Mouse (Mus musculus): ENCODE measurements at regions not wholly inside any gene's neighbourhood (a gene's known extent, or its start where the extent isn't known, plus 50 kb on each side); places are given as distances from the start of the nearest gene placed in this dataset.

DNA sequence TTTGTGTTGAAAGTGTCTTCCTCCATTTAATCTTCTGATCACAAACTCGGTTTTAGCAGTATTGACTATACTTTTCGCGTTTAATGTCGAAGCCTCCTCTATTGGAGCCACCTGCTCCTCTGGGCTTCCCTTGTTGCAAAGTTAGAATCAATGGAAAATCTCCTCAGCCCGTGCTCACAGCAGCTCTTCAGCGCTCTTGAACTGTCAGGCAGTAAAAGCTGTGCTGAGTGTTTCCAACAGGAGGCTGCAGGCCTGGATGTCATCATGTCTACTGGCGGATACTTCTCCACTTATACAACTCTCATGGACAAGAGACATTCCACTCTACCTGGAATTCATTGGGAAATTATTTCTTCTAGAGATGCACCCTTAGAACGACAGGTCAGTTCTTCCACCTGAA is 380.4 kb upstream of the Crim1 start:
- DNase-seq = no peak

DNA sequence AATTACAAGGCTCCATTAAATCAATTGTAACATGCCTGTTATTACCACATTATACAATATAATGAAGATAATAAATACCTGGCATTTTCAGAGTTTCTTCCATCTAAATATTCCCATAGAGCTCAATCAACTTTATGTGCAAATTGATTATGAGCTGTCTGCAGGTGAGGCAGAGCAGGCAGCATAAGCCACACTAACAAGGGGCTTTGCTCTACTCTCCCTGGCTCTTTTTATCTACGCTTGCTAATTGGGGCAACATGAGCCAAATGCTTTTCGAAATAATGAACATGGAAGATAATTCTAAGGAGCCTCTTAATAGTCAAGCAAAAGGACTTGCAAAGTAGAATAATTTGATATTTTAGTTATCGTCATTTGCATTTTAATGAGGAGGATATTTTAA is 356.1 kb upstream of the Crim1 start:
- DNase-seq = no peak

DNA sequence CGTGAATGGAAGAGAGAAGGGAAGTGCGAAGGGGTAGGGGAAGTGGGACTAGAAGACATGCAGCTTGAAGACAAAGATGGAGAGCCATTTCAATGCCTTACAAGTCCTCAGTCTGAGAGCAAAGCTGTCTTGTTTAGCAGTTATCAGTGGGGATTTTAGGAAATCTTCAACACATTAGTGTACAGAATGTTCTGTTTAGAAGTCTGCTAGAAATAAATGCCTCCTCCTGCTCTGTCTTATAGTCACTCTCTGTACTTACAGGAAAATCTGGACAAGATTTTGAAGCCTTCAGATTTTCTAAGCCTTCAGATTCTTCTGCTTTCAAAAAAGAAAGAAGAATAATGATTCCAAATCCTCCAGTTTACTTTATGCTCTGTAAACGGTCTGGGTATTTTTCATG is 325.6 kb upstream of the Crim1 start:
- no peak for DNase-seq

DNA sequence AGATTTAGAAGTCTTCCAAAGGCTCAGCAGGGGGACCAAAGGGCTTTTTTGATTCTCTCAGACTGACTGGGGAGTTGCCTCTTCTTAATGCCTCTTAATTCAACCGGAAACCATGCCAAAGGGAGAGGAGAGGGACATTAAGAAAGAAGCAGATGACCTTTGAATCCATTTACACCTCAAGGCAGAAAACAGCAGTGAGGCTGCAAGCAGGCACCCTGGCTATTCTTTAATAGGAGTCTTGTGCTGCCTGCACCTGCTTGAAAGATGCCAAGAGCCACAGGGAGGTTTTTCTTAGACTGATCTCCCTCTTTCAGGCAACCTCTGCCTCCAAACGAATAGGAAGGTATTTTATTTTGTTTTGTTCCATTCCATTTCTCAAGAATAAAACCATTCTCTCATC is 323.0 kb upstream of the Crim1 start:
- peak; percentile 23 to 55 for DNase-seq

DNA sequence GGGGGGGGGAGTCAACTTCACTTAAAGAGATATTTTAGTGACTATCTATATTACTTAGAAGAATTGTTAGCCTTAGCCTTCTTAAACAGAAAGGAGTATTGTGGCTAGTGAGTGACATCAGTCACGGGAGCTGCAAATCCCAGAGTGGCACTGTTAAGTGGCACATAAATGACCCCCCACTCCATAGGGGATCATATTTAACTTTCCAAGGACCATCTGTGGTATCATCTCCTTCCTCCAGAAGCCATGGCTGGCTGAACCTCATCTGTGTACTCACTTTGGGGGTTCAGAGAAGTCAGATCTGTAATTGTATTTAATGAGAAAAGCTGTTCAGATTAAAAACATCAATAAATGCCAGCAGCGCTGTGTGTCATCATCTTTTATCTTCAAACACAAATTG is 314.9 kb upstream of the Crim1 start:
- DNase-seq = no peak

DNA sequence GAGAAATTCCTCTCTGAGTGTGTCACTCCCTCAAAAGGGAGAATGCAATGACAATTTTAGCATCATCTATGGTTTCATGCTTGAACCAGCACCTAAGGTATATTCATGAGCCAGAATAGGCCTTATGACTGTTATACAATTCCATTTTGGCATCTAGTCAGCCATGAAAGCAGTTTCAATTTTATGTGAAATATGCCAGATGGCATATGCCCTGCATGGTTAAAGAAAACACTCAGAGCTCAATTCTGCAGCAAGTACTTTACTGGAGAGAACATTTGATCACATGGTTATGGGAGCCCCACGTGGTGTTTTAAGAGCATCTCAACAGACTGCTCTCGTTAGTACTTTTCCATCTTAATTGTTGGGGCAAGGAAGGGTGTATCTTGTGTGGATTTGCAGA is 310.9 kb upstream of the Crim1 start:
- no peak for DNase-seq

DNA sequence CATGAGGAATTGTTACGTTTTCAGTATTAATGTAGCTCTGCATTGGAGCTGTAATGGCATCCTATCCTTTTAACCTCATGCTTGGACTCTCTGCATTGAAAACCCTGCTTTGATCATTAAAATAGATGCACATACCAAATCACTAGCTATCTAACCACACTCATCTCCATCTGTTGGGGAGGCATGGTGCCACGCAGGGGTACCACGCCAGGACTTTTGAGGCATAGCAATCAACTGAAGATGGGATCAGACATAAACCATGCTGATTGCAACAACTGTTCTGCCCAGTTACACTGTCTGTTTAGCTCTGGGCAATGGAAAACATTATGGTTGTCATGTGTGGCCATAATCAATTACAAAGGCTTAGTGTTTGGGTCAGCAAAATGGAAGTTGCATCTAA is 295.6 kb upstream of the Crim1 start:
- DNase-seq = no peak

DNA sequence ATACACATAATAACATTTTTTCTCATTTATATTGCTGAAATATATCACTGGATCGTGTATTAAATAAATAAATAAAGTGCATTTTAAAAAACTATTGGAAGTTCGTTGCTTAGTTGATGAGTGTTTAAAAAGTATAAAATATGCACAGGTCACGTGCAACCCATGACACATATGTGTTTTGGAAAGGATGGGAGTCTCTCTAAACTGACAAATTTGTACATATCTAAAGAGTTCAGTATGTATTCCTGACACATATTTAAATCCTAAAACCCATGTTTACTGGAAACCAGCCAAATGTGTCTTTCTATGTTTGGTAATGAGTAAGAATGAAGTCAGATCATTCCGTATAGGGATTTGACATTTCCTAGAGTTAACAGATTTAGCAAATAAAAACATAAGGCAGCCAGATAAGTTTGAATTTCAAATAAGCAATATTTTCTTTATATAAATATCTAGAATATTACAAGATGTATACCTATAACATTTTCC is 286.0 kb upstream of the Crim1 start:
- no peak for DNase-seq

DNA sequence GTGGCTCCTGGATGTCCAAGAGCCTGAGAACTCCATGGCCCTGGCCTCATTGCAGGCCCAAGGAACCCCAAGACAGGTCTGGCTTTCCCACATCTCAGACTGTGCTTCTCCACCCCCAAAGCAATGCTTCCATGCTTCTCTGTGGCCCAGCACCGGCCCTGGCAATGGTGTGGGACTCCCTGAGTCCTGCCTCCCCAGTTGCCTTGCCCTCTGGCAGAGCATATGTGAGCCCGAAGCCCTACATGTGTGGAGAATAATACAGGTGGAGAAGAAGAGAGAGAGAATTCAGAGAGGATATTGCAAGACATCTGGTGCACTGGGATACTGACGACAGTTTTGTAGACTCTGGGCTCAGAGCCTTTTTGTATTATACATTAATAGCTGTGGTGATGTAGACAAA is 269.8 kb upstream of the Crim1 start:
- no peak for DNase-seq

DNA sequence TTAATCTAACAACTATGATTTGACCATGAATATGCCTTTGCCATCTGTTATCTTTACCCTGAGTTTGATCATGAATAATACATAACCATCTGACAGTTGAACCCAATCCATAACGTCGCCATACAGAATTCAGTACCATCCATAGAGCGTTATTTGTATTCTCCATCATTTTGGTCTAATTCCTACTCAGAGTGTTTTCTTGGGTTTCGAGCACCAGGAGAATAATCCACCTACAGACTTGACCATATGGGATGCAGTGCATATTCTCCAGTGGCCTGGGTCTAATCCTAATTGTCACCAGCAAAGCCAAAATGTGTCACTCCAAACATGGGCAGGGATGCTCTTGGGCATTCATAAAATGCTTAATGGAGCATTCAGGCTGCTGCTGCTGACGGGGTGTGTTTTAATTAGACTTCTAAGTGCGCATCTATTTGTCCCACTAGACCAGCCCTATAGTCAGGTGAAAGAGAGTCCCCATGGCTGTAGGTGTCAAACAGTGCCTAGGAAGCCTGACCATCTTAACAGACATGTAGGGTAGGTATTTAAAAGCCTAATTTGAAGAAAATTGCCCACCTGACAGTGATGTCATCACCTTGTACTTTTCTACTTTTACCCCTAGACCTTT is 269.0 kb upstream of the Crim1 start:
- no peak for DNase-seq

DNA sequence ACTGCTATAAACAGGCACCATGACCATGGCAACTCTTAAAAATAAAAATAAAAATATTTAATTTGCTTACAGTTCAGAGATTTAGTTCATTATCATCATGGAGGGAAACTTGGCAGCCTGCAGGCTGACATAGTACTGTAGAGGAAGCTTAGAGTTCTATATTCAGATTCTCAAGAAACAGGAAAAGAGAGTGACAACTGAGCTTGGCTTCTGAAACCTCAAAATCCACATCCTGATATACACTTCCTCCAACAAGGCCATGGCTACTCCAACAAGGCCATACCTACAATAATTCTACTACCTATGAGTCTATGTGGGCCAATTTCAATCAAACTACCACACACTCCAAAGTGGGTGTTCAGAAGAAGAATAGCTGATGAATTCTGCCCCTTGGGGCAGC is 266.9 kb upstream of the Crim1 start:
- no peak for DNase-seq

DNA sequence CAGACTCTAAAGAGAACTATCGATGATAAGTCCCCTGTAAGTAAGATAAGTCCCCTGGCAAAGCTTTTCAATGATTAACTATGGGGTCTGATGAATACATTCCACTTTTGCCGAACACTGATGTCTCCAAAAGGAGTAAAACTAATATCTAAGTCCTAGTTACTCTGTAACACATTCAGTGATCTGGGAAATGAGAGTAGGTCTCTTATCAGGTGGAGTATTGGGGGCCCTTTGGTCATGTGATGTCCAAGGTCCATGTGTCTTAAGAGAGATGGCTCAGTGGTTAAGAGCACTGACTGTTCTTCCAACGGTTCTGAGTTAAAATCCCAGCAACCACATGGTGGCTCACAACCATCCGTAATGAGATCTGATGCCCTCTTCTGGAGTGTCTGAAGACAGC is 242.0 kb upstream of the Crim1 start:
- no peak for DNase-seq

DNA sequence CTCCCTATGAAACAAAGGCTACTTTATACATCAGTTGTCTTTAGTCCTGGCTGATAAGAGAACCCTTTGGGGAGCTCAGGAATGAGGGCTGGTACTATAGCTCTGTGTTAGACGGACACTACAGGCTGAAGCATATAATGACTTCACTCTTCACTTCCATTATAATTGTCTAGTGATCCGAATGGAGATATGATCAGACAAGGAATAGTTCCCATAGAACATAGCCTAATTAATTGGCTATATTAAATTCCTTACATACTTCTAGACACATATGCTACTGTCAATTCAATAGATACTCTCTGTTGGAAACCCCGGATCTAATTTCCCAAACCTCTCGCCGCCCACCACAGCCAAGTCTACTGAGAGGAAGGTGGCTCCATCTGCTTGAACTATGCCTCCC is 238.8 kb upstream of the Crim1 start:
- DNase-seq = no peak

DNA sequence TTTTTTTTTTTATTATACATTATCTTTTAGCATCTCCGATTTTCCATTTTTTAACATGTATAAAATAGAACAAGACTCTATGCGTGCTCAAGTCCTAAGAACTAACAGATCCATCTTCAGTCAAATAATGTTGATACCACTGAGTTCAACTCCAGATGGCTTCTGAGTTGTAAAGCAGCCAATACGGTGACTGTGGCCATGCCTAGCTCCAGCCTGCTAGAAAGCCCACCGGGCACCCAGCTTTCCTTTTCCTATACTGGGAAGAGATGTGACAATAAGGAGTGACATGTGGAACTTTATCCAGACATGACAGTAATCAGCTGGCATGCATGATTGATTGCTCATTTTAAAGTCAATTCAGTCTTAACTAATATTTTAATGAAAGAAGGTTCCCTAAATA is 236.7 kb upstream of the Crim1 start:
- DNase-seq = no peak

DNA sequence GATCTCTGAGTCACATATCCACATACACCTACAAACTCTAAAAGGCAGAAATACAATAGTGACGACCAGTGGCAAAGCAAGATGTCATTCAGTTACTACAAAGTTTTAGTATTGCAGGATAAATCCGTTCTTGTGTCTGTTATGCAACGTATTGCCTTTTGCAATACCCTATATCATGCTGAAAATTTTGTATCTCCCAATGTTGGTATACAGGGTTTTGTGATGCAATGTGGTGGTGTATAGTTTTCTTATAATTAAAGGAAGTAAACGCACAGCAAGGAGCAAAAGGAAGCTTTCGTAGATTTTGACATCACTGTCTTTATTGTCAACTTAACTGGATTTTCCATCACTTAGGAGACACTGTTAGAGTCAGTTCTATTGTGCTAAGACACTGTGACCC is 231.5 kb upstream of the Crim1 start:
- no peak for DNase-seq

DNA sequence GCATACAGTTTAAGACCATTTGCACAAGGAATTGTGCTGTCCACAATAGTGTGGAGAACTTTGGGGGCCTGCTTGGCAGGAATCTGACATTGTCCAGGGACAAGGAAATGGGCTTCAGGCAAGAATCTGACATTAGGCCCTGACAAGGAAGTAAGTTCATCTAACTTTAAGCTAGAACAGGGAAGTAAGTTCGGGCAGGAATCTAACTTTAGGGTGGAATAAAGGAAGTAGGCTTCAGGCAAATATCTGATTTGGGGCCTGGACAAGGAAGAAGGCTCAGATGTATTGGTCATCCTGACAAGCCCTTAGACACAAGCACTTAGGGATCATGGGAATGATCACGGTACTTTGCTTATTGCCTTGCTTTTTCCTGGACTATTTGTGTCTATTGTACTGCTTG is 230.9 kb upstream of the Crim1 start:
- DNase-seq = no peak

Measured in kidney, postnatal 25 days (tissue).